Mouse (Mus musculus): ENCODE results near the gene Spen. TPM values are rescaled to one million over a fixed set of nuclear protein-coding genes. Genes with fewer than 3 reads are reported as not detected.

The Spen gene
- polyA plus RNA-seq, 1 experiment from 2014 or later: 13.8 TPM

- H3K9me3 ChIP-seq: no peaks in the 10 kb centered on the region
- no peaks in the 10 kb centered on the region for H3K36me3 ChIP-seq
- H3K4me2 ChIP-seq: no peak overlapping the region
- H3K9ac ChIP-seq: no peak overlapping the region
- no peaks in the 10 kb centered on the region for H3K27me3 ChIP-seq
- H3K27ac ChIP-seq (replicated peaks): no peak overlapping the region
- no peaks in the 10 kb centered on the region for H3K4me1 ChIP-seq (replicated peaks)
- no peak for ATAC-seq (ENCODE audit: low read depth)
- H3K4me3 ChIP-seq: no peak overlapping the region
- 69% methylated on average over 14 of the region's 14 CpGs for WGBS
These were observed 105.7 kb downstream of the Spen start for GRCm38 (mm10) chr4:141432666-141433065.

GRCm38 (mm10) chr4:141430997-141431396 lies 107.4 kb downstream of the Spen start:
- ATAC-seq (ENCODE audit: low read depth): no peak
- Histone ChIP-seq H3K4me1 (replicated peaks) (peaks cover 7% of the 10 kb centered on the region), H3K9ac (no peak overlapping the region), H3K4me2 (no peak overlapping the region), H3K27me3 (peaks cover 14% of the 10 kb centered on the region), H3K36me3 (no peaks in the 10 kb centered on the region), H3K27ac (replicated peaks) (no peak overlapping the region), H3K9me3 (no peaks in the 10 kb centered on the region), H3K4me3 (no peak overlapping the region)
- WGBS: 47% methylated on average over 9 of the region's 9 CpGs

DNA sequence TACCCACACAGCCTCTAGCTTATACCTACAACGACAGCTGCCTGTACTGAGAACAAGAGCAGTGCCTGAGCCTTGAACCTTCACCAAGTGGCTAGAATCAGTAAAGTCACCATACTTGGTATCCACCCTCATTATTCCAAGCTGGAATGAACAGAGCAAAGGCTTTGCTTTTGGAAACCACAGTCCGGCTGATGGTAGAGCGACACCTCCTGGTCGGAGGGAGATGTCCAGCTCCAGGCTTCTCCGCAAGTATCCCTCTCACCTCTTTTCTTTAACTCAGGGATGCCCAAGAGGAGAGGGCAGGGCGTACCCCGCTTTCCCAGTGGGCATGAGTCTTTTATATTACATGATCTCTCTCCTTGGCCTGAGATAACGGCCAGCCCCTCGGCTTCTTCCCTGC lies 108.5 kb downstream of the Spen start:
- peaks cover 17% of the 10 kb centered on the region for H3K4me1 ChIP-seq (replicated peaks)
- no peak for ATAC-seq (ENCODE audit: low read depth)
- H3K4me2 ChIP-seq: no peak overlapping the region
- H3K9me3 ChIP-seq: no peaks in the 10 kb centered on the region
- H3K4me3 ChIP-seq: no peak overlapping the region
- 43% methylated on average over 9 of the region's 9 CpGs for WGBS
- no peak overlapping the region for H3K27ac ChIP-seq (replicated peaks)
- H3K9ac ChIP-seq: no peak overlapping the region
- H3K36me3 ChIP-seq: no peaks in the 10 kb centered on the region
- peaks cover 16% of the 10 kb centered on the region for H3K27me3 ChIP-seq

DNA sequence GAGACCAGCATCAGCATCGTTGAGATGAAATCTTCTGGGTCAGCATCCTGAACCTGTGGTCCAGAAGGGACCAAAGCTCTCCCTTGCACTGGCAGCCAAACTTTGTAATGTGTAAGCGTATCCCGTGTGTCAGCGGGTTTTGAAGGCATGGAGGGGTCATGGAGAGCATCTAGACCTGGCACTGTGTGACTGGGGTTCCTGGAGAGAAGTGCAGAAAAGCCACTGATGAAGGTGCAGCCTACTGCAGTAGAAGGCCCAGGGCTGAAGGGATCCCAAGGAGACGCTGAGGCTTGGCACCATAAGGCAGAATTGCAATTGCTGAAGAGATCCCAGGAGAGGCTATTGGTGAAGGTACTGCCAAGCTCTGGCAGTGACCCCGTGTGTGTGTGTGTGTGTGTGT lies 109.0 kb downstream of the Spen start:
- Histone ChIP-seq H3K27me3 (peaks cover 17% of the 10 kb centered on the region), H3K27ac (replicated peaks) (no peak overlapping the region), H3K9me3 (no peaks in the 10 kb centered on the region), H3K9ac (no peak overlapping the region), H3K36me3 (no peaks in the 10 kb centered on the region), H3K4me2 (no peak overlapping the region), H3K4me3 (no peak overlapping the region), H3K4me1 (replicated peaks) (peaks cover 17% of the 10 kb centered on the region)
- ATAC-seq (ENCODE audit: low read depth): no peak
- WGBS: 74% methylated on average over 6 of the region's 6 CpGs

- WGBS: 86% methylated on average over 13 of the region's 13 CpGs
- Histone ChIP-seq H3K4me2 (no peak overlapping the region), H3K36me3 (no peaks in the 10 kb centered on the region), H3K4me3 (no peak overlapping the region), H3K9ac (no peak overlapping the region), H3K27ac (replicated peaks) (no peak overlapping the region), H3K27me3 (peaks cover 22% of the 10 kb centered on the region), H3K9me3 (no peaks in the 10 kb centered on the region), H3K4me1 (replicated peaks) (peaks cover 17% of the 10 kb centered on the region)
- no peak for ATAC-seq (ENCODE audit: low read depth)
These were observed 110.5 kb downstream of the Spen start for GRCm38 (mm10) chr4:141427921-141428320.

DNA sequence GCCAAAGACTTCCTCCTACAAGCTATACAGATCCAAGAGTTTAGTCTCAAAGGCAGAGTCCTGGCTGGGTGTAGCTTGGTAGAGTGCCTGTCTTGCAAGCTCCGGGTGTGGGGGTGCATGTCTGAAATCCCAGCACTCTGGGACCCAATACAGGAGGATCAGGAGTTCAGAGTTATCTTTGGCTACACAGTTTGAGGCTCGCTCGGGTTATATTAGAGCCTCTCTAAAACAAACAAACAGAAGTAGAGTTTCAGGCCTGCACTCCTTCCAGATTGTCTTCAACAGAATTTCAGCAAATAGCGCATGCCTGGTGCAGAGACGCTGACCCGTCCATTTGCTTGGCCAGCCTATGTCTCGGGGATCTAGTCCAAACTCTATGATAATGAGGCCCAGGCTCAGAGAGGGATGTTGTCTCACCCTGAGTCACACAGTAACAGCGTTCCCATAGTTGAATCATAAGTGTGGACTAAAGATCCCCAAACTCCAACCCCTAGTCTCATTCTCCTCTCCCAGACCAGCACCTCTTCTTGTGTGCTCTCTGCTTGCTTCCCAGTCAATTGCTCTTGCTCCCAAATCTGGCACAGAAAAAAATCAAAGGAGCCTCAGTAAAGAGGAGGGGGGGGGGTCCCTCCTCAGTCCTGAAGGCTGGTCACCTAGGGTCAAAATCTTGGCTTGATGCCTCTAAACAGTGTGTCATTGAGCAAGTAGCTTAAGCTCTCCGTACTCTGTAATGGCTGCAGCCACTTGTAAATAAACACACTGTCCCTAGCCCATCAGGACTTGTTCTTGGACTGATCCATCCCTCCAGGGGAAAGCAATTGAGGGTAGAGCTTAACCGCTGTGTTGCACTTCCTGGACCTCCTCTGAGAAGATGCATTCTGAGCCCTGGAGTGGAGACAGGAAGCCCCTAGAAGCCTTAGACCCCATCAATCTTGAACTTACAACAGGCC lies 111.3 kb downstream of the Spen start:
- no peak overlapping the region for H3K4me3 ChIP-seq
- 81% methylated on average over 10 of the region's 10 CpGs for WGBS
- no peak overlapping the region for H3K27ac ChIP-seq (replicated peaks)

DNA sequence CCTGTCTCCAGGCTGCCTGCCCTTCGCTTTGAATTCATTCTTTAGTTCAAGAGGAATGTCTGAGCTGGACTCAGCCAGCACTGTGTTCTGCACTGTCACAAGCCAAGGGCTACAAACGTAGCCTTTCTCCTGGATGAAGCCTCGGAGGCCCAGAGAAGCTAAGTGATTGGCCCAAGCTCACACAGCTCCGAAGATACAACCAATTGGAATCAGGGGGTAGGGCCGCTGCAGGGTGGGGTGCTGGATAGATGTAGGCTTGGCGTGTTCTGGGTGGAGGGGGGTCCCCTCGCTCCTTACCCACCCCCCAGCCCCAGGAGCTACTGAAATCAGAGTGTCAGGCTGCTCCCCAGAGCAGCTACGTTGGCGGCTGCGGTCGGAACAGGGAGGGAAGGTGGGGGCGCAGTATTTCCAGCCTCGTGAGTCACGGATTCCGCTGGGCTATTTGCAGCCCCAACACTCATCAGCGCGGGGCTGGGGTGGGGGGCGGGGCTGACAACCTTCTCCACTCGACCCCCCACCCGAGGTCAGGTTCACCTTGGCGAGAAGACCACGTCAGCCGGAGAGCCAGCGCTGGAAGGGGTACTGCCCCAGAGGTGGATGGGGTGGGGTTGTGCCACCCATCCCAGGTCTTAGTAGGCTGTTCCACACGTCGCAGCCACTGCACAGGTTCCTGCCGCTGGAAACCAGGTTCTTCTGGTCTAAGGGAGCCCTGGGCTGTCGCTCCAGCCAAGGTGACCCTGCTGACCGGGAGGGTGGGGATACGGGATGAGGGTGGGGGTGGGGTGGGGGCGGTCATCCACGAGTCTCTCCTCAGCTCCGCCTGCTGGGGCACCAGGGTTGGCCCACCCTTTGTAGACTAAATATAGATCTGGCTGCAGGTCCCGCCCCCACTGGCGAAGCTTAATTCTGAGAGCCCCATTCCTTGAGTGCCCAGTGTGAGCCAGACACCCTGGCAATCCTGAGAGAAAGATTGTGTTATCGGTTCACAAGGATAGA lies 112.6 kb downstream of the Spen start:
- Histone ChIP-seq H3K27me3 (peaks cover 26% of the 10 kb centered on the region), H3K4me3 (peak overlapping the region; percentile 44), H3K4me1 (replicated peaks) (peaks cover 17% of the 10 kb centered on the region), H3K4me2 (peak overlapping the region; percentile 76), H3K9me3 (no peaks in the 10 kb centered on the region), H3K9ac (peak overlapping the region; percentile 72), H3K36me3 (no peaks in the 10 kb centered on the region), H3K27ac (replicated peaks) (no peak overlapping the region)
- peak; percentile 91 for ATAC-seq (ENCODE audit: low read depth)
- WGBS: 3% methylated on average over 35 of the region's 36 CpGs

More for the DNA sequence above, 111.3 kb downstream of the Spen start:
- H3K9me3 ChIP-seq: no peaks in the 10 kb centered on the region
- peaks cover 22% of the 10 kb centered on the region for H3K27me3 ChIP-seq
- no peak overlapping the region for H3K9ac ChIP-seq
- no peaks in the 10 kb centered on the region for H3K36me3 ChIP-seq
- no peak for ATAC-seq (ENCODE audit: low read depth)
- H3K4me2 ChIP-seq: no peak overlapping the region
- H3K4me1 ChIP-seq (replicated peaks): peaks cover 17% of the 10 kb centered on the region

- Histone ChIP-seq H3K9me3 (no peaks in the 10 kb centered on the region), H3K9ac (no peak overlapping the region), H3K27me3 (peaks cover 26% of the 10 kb centered on the region), H3K36me3 (no peaks in the 10 kb centered on the region), H3K4me1 (replicated peaks) (peaks cover 22% of the 10 kb centered on the region), H3K27ac (replicated peaks) (no peak overlapping the region), H3K4me2 (no peak overlapping the region), H3K4me3 (no peak overlapping the region)
- WGBS: 89% methylated on average over 13 of the region's 13 CpGs
- ATAC-seq (ENCODE audit: low read depth): no peak
These were observed 114.5 kb downstream of the Spen start for GRCm38 (mm10) chr4:141423691-141424431.

GRCm38 (mm10) chr4:141423288-141423687 lies 115.1 kb downstream of the Spen start:
- H3K4me3 ChIP-seq: no peak overlapping the region
- no peak for ATAC-seq (ENCODE audit: low read depth)
- no peaks in the 10 kb centered on the region for H3K9me3 ChIP-seq
- H3K36me3 ChIP-seq: no peaks in the 10 kb centered on the region
- no peak overlapping the region for H3K27ac ChIP-seq (replicated peaks)
- H3K9ac ChIP-seq: no peak overlapping the region
- H3K27me3 ChIP-seq: peaks cover 26% of the 10 kb centered on the region
- WGBS: 87% methylated on average over 5 of the region's 5 CpGs
- no peak overlapping the region for H3K4me2 ChIP-seq
- H3K4me1 ChIP-seq (replicated peaks): peaks cover 22% of the 10 kb centered on the region

- Histone ChIP-seq H3K36me3 (no peaks in the 10 kb centered on the region), H3K27ac (replicated peaks) (no peak overlapping the region), H3K4me2 (no peak overlapping the region), H3K9ac (no peak overlapping the region), H3K27me3 (peaks cover 26% of the 10 kb centered on the region), H3K4me3 (no peak overlapping the region), H3K4me1 (replicated peaks) (peaks cover 22% of the 10 kb centered on the region), H3K9me3 (no peaks in the 10 kb centered on the region)
- no peak for ATAC-seq (ENCODE audit: low read depth)
- 85% methylated on average over 5 of the region's 5 CpGs for WGBS
These were observed 115.6 kb downstream of the Spen start for GRCm38 (mm10) chr4:141422841-141423240.

GRCm38 (mm10) chr4:141421423-141421822 lies 117.0 kb downstream of the Spen start:
- peaks cover 14% of the 10 kb centered on the region for H3K27me3 ChIP-seq
- H3K36me3 ChIP-seq: no peaks in the 10 kb centered on the region
- no peak overlapping the region for H3K4me3 ChIP-seq
- no peak overlapping the region for H3K4me2 ChIP-seq
- H3K9me3 ChIP-seq: no peaks in the 10 kb centered on the region
- H3K27ac ChIP-seq (replicated peaks): no peak overlapping the region
- no peak for ATAC-seq (ENCODE audit: low read depth)
- H3K4me1 ChIP-seq (replicated peaks): peaks cover 20% of the 10 kb centered on the region
- H3K9ac ChIP-seq: no peak overlapping the region
- 64% methylated on average over 14 of the region's 14 CpGs for WGBS

Data from neural tube, embryonic 13.5 days (tissue).